Mouse (Mus musculus): ENCODE results near the gene 2610301B20Rik.
"Not testable (repeated sequence)": the region's sequence is repeated elsewhere in the genome, so short reads cannot be mapped to it uniquely, and the experiment has no call there.

Gene 2610301B20Rik

DNA sequence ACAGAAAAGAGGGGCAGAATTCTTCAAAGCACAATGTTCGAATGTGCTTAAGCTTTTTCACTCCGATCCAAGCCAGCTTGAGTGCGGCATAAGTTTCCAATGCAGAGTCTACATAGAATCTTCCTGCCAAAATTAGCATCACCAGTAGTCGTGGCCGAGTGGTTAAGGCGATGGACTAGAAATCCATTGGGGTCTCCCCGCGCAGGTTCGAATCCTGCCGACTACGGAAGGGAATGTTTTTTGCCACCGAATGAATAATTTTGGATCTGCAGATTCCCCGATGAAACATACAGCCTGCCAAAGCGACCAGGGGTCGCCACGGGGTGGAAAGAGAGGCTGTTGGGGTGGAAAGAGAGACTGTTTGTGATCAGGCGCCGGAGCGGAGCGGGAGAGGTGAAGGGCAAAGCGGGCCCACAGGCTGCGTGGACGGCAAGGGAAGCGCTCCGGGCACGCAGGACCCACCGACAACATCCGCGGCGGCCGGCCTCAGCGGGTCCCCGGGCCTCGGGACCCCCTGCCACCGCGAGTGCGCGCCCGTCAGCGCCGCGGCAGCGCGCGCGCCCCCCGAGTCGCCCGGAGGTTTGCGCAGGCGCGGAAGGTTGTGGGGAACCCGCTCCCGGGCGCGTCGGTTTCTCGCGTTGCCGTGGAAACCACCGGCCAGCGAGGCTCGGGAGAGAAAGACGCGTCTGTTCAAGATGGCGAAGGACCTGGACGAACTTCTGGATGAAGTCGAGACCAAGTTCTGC lies at the start of gene 2610301B20Rik:
TSS of gene 2610301B20Rik (plus strand) at position 579 of the 746 bp plus-strand sequence.
- DNase-seq (ENCODE audit: low spot score) = peak; percentile 97

DNA sequence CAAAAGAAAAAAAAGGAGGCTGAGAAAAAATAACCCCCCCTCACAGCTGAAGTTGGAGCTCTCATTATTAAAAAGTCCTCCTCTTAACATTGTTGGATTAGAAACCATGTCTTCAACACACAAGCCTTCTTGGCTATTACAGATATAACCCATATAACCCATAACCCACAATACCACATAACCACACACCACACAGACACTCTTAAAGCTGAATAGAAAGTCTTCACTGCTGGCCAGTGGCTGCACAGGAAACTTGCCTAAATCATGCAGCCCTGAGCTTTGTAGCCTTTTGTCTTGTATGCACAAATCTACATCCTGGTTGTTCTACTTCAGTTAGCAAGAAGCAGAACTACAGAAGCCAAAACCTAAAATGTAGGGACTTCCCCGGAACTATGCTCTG lies 41.0 kb upstream of the 2610301B20Rik start:
- DNase-seq (ENCODE audit: low spot score) = no peak

DNA sequence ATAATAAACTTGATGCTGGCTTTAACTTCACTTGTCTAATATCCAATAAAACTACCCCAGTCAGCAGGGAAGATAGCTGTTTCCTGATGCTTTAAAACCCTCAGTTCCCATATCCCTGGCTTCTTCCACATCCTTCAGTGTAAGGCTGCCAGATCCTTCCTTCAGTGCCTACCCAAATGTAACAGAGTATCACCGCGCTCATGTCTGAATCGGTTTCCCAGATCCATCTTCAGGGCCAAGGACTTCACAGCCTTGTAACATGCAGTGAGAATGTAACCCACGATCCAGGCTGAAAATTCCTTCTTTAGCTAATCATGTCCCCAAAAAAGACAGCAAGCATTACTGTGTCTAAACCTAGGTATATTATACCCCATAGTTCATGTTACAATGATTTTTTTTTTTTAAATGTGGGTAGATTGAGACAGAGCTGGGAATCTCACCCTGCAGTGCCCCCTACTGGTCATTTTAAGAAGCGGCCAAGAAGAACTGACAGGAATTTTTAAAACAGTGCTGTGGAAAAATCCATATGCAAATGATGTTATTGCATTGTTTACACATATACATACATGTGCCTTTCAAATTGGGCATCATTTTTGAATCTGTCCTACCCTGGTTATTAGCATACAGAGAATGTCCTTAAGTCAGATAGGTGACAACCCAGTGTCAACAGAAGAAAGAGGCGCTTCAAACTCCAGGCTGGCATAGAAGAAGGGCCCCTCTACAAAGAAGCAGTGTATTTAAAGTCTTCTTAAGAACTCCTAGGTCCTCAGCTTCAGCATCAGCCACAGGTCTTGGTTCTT lies 38.8 kb upstream of the 2610301B20Rik start:
- peak; percentile 63 for DNase-seq (ENCODE audit: low spot score)

DNA sequence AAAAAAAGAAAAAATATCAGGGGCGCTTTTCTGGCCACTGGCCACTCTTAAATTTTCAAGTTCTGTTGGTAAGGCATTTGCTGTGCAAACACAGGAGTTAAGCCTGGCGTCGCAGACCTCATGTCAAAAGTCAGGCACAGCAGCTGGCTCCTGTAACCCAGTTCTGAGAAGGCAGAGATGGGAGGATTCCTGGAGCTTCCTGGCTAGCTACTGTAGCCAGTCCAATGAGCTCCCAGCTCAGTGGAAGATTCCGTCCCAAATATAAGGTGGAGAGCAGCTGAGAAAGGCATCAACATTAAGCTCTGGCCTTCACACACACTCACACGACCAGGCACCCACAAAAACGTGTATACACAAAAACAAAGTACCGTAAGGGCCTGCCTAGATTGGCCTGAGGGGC lies 28.4 kb upstream of the 2610301B20Rik start:
- DNase-seq (ENCODE audit: low spot score) = no peak

DNA sequence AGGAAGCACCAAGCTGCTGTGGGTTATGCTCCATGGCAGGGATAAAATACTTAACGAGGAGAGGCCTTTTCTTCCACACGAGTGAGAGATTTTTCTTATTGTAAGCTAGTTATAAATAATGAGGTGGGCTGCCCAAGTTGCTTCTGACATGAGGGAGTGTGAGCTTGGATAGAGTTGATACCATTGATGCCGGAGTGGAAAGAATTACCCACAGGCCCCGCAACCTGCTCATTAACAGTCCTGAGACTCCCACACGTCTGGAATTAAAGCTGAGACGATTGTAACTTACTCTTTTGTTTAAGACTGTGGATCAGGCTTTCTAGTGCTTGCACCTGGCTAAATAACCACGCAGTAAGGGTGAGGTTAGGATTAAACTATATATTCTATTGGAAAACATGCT lies 24.5 kb upstream of the 2610301B20Rik start:
- DNase-seq (ENCODE audit: low spot score) = no peak

DNA sequence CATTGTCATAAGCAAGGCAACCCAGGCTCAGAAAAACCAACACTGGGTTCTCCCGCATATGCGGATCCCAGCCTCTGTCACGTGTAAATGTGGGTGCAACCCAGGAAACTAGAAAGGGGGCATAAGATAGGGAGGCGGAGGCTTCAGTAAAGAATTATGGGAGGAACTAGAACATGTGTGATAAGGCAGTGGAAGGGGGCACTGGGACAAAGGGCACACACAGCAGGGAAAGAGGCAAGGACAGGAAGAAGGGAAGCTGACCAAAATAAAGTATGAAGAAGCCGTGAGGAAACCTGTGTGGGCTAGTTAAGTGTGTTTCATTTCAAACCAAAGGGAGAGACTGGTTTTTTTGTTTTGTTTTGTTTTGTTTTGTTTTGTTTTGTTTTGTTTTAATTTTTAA lies 23.3 kb upstream of the 2610301B20Rik start:
- DNase-seq (ENCODE audit: low spot score) = no peak

DNA sequence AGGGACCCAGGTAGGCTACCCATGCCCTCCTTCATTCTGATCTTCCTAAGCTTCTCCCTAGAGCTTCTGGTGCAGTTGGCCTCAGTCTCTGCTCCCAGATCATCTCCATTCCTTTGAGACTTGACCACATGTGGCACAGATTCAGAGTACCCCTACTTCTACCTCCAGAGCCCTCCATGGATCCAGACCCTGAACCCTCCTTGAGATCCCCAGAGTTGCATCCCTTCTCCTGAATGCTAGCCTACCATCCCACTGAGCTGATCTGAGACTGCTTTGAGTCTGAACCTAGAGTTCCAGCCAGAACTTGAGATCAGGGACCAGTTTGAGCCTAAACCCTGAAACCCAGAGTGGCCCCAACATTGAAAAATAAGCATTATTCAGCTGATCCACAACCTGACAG lies 15.1 kb upstream of the 2610301B20Rik start:
- DNase-seq (ENCODE audit: low spot score) = no peak

DNA sequence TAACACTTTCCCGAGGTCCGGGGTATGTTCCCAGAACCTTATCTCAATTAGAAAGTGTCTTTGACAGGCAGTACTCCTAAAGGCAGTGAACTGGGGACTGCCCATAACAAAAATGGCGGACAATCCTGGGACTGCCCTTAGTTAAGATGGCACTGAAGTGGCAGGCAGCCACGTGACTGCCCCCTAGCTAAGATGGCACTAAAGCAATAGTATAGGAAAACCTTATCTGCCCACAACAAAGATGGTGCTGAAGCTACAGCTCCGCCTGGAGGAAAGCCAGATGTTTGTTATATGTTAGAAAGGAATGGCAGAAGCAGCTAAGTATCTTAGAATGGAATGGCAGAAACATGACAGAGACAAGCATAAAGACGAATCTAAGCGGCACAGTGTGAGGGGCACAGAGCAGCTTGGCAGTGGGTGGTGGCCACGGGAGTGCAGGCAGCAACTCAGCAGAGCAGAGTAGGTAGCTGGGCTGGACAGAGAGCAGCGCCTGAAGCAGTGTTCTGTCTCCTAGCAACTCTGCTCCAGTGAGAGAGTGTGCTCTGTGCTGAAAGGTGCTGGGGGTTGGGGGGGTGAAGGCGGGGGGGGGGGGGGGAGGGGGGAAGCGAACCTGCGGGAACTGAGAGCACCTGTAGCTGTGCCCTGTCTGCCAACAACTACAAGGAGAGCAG lies 14.3 kb upstream of the 2610301B20Rik start:
- DNase-seq (ENCODE audit: low spot score) = peak; percentile 9

DNA sequence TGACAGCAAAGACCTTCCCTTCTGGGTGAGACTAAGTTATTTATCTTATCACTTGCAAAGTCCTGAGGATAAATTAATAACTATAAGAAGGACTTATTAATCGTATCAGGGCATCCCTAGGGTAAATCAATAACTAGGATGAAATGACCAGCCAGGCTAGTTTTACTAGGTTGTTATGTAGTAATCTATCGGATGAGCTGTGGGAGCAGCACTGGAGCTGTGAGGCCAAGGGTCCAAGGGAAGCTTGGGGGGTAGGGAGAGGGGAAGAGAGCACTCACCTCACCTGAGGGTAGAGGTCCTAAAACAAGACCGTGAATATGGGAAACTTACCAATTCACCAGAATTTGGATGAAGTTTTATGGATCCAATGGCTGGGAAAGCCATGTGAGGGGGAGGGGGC lies 13.5 kb upstream of the 2610301B20Rik start:
- DNase-seq (ENCODE audit: low spot score) = no peak

DNA sequence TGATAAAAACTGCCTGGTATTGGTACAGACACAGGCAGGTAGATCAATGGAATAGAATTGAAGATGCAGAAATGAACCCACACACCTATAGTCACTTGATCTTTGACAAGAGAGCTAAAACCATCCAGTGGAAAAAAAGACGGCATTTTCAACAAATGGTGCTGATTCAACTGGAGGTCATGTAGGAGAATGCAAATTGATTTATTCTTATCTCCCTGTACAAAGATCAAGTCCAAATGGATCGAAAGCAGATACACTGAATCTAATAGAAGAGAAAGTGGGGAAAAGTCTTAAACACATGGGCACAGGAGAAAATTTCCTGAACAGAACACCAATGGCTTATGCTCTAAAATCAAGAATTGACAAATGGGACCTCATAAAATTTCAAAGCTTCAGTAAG lies 11.4 kb upstream of the 2610301B20Rik start:
- not testable (repeated sequence) for DNase-seq (ENCODE audit: low spot score)

DNA sequence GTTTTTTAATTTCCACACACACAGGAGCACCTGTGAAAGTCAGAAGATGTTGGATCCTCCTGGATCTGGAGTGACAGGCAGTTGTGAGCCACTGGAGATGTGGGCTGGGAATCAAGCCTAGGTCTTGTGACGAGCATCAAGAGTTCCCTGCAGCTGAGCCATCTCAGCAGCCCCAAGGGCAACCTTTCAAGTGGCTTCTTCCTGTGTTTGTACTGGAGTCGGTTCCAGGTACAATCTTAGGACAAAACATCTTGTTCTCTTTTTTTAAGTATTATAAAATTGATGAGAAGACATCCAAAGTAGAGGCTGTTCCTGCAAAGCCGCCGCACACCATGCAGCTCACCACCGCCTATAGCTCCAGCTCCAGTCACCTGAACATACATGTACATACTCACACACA lies 2.1 kb upstream of the 2610301B20Rik start:
- no peak for DNase-seq (ENCODE audit: low spot score)

DNA sequence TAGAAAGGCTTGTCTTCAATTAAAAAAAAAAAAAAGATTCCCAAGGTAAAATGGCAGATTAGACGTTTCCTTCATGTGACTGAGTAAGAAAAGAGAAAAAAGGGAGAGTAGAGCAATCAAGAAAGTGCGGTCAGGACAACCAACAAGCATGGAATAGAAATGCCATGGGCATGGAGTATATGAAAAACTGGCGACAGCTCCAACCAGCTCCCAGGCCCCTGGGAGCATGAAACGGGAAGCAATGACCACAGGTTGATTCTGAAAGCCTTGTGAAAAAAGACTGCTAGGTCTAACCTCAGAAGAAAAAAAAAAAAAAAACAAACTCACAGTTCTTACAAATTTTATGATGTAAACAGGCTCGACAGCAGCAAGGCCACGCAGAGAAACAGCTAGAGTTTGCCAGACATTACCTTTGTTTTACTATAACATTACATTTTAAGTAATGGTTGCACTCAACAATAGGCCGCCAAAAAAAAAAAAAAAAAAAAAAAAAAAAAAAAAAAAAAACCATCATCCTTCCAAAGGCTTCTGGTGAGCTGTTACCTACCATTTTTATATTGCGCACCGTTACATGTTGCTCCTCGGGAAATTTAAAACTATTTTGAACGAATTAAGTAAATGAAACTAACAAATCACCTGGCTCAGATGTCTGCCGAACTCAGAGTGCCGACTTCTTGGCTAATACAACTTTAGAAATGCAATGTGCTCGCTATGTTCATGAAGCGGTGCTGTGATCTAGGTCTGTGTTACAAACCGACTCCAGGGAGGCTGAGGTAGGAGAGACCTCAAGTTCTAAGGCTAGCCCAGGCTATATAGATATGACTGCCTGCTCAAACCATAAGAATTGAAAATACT lies 1.4 kb upstream of the 2610301B20Rik start:
- DNase-seq (ENCODE audit: low spot score) = peak; percentile 34

DNA sequence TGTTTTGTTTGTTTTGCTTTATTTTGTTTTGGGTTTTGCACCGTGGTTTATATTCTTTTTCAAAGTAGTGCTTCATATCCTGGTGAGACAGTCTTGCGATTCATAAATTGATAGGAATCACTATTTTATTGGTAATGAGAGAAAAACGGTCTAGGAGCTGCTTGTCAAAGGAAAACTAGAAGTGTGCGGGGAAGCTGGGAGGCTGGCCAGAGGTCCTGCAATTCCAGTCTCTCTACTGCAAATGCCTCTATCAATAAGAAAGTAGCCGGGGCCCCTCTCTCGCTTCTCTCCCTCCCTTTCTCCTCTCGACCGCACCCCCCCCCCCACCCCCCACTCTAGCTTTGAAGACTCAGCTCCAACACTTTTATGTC lies 764 bp upstream of the 2610301B20Rik start:
- no peak for DNase-seq (ENCODE audit: low spot score)

DNA sequence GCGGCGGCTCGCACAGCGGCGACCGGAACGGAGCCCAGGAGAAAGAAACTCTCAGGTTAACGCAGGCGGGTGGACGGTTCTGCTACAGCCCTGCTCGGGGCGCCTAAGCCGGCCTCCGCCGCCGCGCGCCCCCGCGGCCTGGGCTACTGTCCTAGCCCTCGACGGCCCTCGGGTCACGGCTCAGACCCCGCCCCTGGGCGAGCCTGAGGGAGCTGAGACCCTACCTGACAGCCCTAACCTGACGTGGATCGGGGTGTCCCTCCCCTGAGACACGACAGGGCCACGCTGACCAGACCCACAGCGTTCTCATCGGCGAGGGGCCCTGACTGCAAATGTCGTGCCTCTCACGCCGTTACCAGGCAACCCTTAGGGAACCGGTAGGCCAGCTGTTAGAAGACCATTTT lies 422 bp downstream of the 2610301B20Rik start:
- DNase-seq (ENCODE audit: low spot score) = peak; percentile 77

DNA sequence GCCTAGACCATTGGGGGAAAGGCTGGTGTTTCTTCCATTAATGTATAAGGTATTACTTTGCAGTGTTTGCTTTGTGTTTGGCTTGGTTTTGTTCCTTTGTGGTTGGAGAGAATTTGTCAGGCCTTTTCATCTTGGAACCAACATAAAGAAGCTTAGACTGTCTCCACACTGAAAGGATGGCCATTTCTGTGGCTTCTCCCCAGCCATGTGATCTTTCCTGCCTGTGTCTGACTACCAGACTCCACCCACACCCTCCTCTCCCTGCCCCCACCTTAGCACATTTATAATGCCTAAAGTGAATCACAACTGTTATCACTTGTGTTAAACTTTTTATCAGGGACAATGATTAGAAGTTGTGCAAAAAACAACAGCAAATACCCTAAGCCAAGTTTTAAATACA lies 1.1 kb downstream of the 2610301B20Rik start:
- peak; percentile 35 for DNase-seq (ENCODE audit: low spot score)

DNA sequence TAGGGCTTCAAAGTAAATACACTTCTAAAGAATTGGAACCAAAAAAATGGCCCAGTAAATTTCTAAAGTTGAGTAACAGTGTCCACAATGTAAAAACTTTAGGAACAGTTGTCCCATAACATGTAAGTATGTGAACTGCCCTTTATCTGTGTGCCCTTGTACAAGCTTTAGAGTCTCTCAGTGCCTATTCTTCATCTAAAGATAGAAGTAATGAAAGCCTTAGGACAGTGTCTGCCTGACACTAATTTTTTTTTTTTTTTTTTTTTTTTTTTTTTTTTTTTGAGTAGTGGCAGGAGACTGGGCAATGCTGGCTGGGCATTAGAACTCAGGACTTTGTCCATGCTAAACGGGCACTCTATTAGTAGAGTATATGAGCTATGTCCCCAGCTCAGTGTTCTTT lies 2.8 kb downstream of the 2610301B20Rik start:
- DNase-seq (ENCODE audit: low spot score) = no peak

DNA sequence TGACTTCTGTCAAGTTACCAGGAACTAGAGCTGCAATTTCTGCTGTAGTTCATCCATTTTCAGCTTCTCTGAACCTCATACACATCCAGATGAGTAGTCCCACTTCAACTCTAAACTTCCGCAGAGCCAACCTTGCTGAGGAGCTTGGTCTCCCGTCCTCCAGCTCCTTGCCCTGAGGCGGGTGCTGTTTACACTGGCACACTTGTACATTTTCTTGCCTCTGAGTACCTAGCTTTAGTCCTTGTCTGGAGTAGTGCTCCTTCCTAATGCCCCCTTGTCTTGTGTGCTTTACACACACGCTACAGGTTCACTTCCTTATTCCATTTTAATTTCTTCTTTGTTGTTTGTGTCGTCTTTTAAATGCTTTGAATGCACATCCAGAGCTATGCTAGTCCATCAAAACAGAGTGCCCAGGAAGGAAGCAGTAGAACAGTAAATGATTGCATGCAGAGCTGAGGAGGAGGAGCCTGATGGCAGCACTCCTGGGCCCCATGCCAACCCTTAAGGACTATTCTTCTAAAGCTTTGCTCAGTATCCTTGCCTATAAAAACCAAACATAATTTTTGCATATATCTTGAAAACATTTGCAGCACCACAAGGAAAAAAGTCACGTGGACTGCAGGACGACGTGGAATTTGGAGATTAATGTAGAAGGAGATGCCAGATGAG lies 9.6 kb downstream of the 2610301B20Rik start:
- no peak for DNase-seq (ENCODE audit: low spot score)

DNA sequence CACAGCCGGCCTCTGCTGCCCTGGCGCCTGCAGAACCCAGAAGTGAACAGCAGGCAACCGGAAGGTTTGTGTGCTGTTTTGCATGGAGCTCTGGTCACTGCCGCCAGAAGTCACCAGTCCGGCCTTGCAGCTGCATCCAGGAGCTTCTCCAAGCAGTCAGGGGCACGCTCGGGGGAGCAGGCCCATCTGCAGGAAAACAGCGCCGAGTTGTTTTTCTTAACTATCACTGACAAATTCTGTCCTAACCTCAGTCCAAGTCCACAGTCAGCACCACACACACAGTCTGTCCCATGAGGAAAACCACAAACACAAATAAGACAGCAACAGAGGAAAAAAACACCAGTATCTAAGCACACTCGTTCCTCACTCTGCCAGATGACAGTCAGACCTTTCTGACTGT lies 14.5 kb downstream of the 2610301B20Rik start:
- no peak for DNase-seq (ENCODE audit: low spot score)

DNA sequence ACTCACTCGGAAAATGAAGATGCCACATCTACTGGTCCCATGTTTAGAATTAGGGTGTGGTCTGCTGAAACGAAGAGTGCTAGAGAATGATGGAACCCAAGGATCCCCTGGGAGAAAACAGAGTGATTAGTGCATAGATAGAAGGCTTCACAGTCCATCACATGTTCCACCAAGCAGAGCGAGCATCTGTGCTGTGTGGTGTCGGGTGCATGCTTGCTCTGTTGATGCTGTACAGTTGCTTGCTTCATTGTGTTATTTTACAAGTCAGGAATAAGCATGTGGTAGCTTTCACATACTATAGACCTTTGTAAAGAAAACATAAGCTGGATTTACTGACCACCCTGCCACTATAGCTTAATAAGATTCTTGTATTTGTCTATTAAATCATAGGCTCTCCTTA lies 22.0 kb downstream of the 2610301B20Rik start:
- DNase-seq (ENCODE audit: low spot score) = no peak

DNA sequence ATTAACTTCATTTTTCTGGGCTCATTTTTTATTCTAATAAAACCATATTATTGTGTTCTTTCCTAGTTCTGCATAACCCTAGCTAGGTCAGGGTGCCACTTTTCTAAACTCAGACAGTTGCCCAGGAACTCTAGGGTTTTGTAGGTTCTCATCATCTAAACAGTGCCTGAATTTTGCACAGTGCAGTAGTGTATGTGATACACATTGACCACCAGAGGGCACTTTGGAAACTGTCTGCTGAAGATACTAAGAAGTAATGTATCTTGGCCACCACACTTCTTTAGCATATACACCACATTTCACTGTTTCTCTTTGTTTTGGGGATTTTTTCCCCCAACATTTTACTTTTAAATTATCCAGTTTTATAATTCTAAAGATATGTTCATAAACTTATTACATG lies 22.6 kb downstream of the 2610301B20Rik start:
- peak; percentile 81 for DNase-seq (ENCODE audit: low spot score)

DNA sequence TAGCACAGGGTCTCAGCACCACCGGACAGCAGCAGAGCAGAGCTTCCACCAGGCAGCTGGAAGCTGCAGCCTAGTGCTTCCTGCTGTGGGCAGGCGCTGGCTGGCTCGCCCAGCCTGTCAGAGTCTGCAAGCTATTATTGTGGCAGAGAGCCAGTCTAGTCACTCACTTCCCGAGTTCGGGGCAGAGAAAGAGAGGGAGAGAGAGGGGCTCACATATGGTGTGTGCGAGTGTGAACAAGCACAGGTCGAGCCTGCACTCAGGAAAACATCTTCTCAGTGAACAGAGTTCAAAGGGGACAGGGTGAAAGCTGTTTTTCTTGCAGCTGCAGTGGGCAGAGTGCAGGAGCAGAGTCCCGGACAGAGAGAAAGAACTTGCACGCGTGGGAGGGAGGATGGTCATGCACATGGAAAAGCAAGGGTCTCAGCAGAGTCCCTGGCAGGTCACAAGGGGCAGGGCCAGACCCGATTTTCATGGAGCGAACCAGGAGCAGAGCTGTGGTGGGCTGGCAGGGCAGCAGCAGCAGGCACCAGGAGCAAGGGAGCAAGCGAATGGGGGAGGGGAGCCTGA lies 31.0 kb downstream of the 2610301B20Rik start:
- peak; percentile 42 for DNase-seq (ENCODE audit: low spot score)

Measured in retina, embryonic 14.5 days (tissue).